Mouse (Mus musculus): ENCODE measurements around the gene Stra8. TPM values are rescaled to one million over a fixed set of nuclear protein-coding genes. Genes with fewer than 3 reads are reported as not detected.

Gene Stra8
- polyA plus RNA-seq, 1 experiment from 2014 or later, result not detected

DNA sequence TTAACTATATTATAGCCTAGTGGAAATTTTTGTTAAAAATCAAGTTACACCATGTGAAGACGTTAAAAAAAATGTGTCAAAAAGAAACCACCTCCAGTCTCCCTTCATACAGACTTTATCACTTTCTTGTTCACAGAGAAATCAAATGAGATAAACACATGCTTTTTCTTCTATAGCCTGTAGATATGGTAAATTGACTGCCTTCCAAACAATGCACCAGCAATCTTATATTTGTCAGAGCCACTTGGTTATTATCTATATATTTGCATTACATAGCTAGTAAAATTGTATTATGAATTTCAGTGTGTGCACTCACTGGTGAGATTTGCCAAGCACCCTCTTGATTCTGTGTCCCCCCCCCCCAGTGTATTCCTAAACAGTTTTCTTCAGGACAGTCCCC, 12.7 kb downstream of the Stra8 start:
- Histone ChIP-seq H3K4me3 (no peak overlapping the region), H3K36me3 (no peaks in the 10 kb centered on the region), H3K27ac (no peak overlapping the region), H3K9me3 (replicated peaks) (no peaks in the 10 kb centered on the region), H3K27me3 (ENCODE audit: low read depth, poor library complexity, severe bottlenecking) (no peaks in the 10 kb centered on the region), H3K4me1 (no peaks in the 10 kb centered on the region)
- 94% methylated on average over 1 of the region's 1 CpGs for WGBS
- DNase-seq (ENCODE audit: low spot score), result no peak

DNA sequence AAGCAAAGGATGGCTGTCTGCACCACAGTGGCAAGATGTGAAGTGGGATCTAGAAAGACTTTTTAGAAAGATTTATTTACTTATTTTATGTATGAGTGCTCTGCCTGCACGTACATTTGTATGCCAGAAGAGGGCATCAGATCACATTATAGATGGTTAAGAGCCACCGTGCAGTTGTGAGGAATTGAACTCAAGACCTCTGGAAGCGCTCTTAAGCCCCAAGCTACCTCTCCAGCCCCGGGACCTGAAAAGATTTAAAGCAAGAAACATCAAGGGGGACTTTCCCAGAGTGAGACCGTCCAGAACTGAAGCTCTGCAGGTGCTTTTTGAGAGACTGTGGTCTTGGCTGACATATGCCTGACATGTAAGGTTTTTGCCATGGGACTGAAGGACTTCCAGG, 16.8 kb downstream of the Stra8 start:
- Histone ChIP-seq H3K27ac (no peak overlapping the region), H3K4me3 (no peak overlapping the region), H3K4me1 (peaks cover 10% of the 10 kb centered on the region)

DNA sequence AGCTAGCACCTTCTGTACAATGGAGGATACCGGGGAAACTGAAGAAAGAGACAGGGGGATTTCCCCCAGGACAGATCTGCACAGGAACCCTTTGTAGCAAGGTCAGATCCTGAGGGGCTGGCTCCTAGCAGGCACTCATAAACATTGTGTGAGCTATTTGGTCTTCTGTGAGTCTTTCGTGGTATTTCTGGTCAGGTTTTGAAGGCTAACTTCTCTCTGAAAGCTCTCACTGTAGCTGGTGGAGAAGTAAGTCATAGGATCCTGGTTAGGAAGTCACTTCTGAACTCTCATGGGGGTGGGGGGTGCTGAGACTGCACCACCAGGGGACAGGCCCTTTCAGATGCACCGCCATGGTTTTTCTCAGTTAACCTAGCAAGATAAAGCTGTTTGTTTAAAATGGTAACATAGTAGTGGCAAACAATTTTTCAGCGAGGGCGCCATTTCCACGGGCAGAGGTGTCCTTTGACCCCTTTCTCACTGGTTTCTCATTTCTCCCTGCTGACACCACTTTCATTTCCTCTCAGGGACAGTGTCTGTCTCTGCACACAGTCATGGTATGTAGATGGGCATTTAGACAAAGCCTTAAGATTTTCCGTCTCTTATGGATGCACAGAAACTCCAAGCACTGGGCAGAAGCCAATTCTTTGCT, 18.4 kb downstream of the Stra8 start:
- H3K4me3 ChIP-seq, result no peak overlapping the region
- no peaks in the 10 kb centered on the region for H3K36me3 ChIP-seq
- no peak for DNase-seq (ENCODE audit: low spot score)
- WGBS, result 80% methylated on average over 7 of the region's 7 CpGs
- H3K27me3 ChIP-seq (ENCODE audit: low read depth, poor library complexity, severe bottlenecking), result no peaks in the 10 kb centered on the region
- peaks cover 10% of the 10 kb centered on the region for H3K4me1 ChIP-seq
- 0 out of 2 replicates have a peak overlapping the region, but pooled peaks have one; percentile 19 for H3K27ac ChIP-seq
- H3K9me3 ChIP-seq (replicated peaks), result no peaks in the 10 kb centered on the region

More for the DNA sequence above, 16.8 kb downstream of the Stra8 start:
- Histone ChIP-seq H3K36me3 (no peaks in the 10 kb centered on the region), H3K27me3 (ENCODE audit: low read depth, poor library complexity, severe bottlenecking) (no peaks in the 10 kb centered on the region), H3K9me3 (replicated peaks) (no peaks in the 10 kb centered on the region)
- WGBS, result 77% methylated on average over 5 of the region's 5 CpGs
- no peak for DNase-seq (ENCODE audit: low spot score)

DNA sequence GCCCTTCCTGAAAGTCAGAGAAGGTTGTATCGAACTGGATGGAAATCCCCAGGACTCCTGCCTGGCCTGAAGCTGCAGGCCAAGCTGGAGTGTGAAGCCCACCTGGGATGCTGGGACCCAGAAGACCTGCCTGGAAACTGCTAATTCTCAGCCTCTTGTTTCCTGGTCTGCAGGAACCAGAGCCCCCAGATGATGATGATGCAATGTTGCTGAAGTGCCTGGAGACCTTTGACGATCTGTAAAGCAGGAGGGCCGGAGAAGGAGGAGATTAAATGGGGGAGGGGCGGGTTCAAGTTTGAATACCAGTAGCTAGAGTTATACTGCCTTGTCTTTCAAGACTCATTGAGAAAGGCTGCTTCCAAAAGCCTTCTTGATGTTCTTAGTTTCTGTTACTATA, 19.0 kb downstream of the Stra8 start:
- 50% methylated on average over 4 of the region's 4 CpGs for WGBS
- peaks cover 10% of the 10 kb centered on the region for H3K4me1 ChIP-seq
- no peaks in the 10 kb centered on the region for H3K9me3 ChIP-seq (replicated peaks)
- H3K27ac ChIP-seq, result 0 out of 2 replicates have a peak overlapping the region, but pooled peaks have one; percentile 19
- no peak for DNase-seq (ENCODE audit: low spot score)
- H3K27me3 ChIP-seq (ENCODE audit: low read depth, poor library complexity, severe bottlenecking), result no peaks in the 10 kb centered on the region
- H3K4me3 ChIP-seq, result no peak overlapping the region
- H3K36me3 ChIP-seq, result no peaks in the 10 kb centered on the region

DNA sequence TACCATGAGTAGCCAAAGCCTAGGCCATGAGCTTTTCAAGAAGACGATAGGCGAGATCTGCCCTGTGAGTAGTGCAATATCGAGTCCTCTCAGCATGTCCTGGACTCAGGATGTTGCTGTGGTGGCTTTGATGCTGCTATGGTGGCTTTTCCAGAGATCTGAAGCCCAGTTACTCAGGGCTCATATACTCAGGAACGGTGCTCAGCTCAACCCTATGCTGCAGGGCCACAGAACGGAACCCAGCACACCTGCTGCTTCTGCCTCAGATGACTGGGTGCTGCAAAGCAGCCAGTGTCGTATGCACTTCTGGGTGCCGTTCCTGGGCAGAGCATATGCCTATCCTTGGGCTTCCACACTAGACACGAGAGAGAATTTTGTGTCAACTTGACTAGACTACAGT, 19.5 kb downstream of the Stra8 start:
- H3K27me3 ChIP-seq (ENCODE audit: low read depth, poor library complexity, severe bottlenecking), result no peaks in the 10 kb centered on the region
- H3K4me3 ChIP-seq, result no peak overlapping the region
- no peak for DNase-seq (ENCODE audit: low spot score)
- H3K9me3 ChIP-seq (replicated peaks), result no peaks in the 10 kb centered on the region
- H3K27ac ChIP-seq, result no peak overlapping the region
- H3K4me1 ChIP-seq, result peaks cover 15% of the 10 kb centered on the region
- WGBS, result 92% methylated on average over 8 of the region's 8 CpGs
- no peaks in the 10 kb centered on the region for H3K36me3 ChIP-seq

DNA sequence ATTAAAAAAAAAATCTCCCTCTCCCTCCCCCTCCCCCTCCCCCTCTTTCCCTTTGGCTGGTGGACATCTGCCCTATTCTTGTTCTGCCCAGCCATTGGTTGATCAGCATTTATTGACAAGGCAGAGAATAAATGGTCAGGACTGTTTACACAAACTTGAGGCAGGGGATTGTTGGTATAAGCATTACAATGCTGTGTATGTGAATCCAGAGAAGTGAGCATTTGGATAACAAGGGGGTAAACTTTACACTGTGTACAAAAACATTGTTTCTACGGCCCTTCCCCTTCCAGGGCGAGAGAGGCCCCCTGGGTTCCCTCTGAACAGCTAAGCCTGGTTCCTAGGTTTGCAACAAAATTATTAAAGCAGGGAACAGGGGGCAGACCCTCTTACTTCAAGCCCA, 21.5 kb downstream of the Stra8 start:
- H3K4me1 ChIP-seq, result peaks cover 20% of the 10 kb centered on the region
- H3K36me3 ChIP-seq, result no peaks in the 10 kb centered on the region
- no peak overlapping the region for H3K27ac ChIP-seq
- no peaks in the 10 kb centered on the region for H3K27me3 ChIP-seq (ENCODE audit: low read depth, poor library complexity, severe bottlenecking)
- no peaks in the 10 kb centered on the region for H3K9me3 ChIP-seq (replicated peaks)
- 88% methylated on average over 2 of the region's 2 CpGs for whole genome bisulfite sequencing
- no peak overlapping the region for H3K4me3 ChIP-seq
- DNase-seq (ENCODE audit: low spot score), result no peak

DNA sequence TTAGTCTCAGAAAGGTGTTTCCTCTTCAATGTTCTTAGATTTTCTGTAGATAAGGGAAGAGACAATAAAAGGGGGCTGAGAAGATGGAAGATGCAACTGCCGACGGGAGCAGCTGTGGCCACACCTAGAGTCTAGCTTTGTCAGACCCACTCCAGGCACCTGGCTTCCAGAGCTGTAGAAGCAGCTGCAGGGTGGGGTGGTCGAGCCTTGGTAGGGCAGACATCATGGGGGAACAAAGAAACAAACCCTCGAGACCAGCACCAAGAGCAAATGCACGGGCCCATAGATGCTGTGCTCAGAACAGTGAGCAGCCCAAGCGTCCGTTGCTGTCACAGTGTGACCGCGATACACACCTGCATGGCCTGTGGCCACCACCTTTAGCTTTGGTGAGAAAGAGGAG, 22.5 kb downstream of the Stra8 start:
- Histone ChIP-seq H3K27ac (no peak overlapping the region), H3K4me1 (peaks cover 20% of the 10 kb centered on the region), H3K9me3 (replicated peaks) (no peaks in the 10 kb centered on the region), H3K36me3 (no peaks in the 10 kb centered on the region), H3K4me3 (no peak overlapping the region), H3K27me3 (ENCODE audit: low read depth, poor library complexity, severe bottlenecking) (no peaks in the 10 kb centered on the region)
- 87% methylated on average over 9 of the region's 9 CpGs for WGBS
- DNase-seq (ENCODE audit: low spot score), result no peak

DNA sequence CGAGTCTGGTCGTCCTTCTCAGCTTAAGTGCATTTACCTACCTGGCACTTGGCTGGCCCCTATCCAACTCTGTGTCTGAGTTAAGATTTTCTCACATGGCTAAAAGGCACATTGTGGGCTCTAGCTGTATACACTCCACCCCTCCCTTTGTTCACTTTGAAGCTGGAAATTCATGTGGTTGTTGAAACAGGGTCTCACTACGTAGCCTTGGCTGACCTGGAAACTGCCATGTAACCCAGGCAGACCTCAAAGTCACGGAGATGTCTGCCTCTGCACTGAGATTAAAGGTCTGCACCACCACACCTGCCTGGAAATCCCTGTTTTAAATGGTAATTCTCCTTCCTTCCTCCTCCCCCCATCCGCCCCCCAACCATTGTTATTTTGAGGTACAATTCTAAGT, 23.5 kb downstream of the Stra8 start:
- 77% methylated on average over 5 of the region's 5 CpGs for WGBS
- DNase-seq (ENCODE audit: low spot score), result no peak
- no peaks in the 10 kb centered on the region for H3K9me3 ChIP-seq (replicated peaks)
- no peaks in the 10 kb centered on the region for H3K36me3 ChIP-seq
- H3K4me3 ChIP-seq, result no peak overlapping the region
- peaks cover 10% of the 10 kb centered on the region for H3K27me3 ChIP-seq (ENCODE audit: low read depth, poor library complexity, severe bottlenecking)
- peaks cover 18% of the 10 kb centered on the region for H3K4me1 ChIP-seq
- no peak overlapping the region for H3K27ac ChIP-seq

DNA sequence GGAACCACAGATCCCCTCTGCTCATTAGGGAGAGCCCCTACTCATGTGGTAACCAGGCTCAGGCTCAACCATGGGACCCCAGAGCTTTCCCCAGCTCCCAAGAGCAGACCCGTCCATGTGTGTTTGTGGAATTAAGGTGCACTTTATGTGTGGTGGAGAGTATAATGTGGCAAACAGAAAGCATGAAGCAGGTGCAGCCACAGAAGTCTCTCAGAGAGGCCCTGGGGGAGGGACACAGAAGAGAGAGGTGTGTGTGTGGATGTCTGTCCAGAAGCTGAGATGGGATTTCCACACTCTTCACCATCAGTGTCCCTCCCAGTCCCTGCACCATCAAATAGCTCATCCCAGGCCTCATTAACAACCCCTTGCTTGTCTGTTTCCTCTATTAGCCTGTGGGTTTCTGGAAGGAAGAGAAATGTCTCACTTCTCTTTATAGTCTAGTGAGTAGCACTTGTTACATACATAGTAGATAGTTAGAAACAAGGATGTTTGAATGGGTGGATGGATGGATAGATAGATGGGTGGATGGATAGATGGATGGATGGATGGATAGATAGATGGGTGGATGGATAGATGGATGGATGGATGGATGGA, 26.6 kb downstream of the Stra8 start:
- 86% methylated on average over 1 of the region's 1 CpGs for WGBS
- no peak overlapping the region for H3K27ac ChIP-seq
- no peak overlapping the region for H3K4me3 ChIP-seq
- H3K36me3 ChIP-seq, result no peaks in the 10 kb centered on the region
- no peaks in the 10 kb centered on the region for H3K9me3 ChIP-seq (replicated peaks)
- no peak for DNase-seq (ENCODE audit: low spot score)
- peaks cover 19% of the 10 kb centered on the region for H3K4me1 ChIP-seq
- peaks cover 28% of the 10 kb centered on the region for H3K27me3 ChIP-seq (ENCODE audit: low read depth, poor library complexity, severe bottlenecking)

DNA sequence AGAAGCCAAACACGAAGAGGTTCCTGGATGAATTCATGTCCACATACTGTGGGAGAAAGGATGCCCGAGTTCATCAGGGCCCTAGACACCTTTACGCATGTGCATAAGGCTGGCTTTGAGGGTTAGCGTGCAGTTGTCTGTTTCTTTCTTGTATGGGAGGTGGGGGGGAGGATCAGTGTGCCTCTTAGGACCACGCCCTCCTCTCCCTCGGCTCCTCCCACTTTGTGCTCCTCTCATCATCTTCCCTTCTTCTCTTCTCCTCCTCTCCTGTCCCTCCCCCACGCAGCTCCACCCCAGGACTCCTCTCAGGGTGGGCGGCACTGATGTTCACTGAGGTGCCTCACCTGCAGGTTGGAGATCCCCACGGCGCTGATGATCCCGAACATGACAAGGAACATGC, 28.5 kb downstream of the Stra8 start:
- Histone ChIP-seq H3K9me3 (replicated peaks) (no peaks in the 10 kb centered on the region), H3K4me3 (peak overlapping the region; percentile 28), H3K27ac (no peak overlapping the region), H3K27me3 (ENCODE audit: low read depth, poor library complexity, severe bottlenecking) (peaks cover 28% of the 10 kb centered on the region), H3K4me1 (peaks cover 19% of the 10 kb centered on the region), H3K36me3 (no peaks in the 10 kb centered on the region)
- 15% methylated on average over 11 of the region's 11 CpGs for WGBS
- no peak for DNase-seq (ENCODE audit: low spot score)

DNA sequence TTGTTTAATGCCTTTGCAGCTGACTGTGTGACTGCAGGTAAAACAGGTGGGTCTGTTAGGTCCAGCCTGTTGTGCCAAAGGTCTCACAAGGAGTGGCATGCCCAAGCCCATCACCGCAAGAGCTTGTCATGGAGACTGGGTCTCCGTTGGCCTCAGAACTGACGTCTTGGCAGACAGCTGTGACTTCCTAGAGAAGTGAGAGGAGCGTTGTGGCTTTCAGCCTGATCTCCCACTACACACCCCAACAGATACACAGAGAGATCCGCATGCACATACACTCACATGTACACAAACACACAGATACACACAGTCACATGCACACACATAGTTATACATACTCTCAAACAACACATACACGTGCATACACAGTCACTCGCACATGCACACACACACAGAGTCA, 31.6 kb downstream of the Stra8 start:
- Histone ChIP-seq H3K27ac (no peak overlapping the region), H3K9me3 (replicated peaks) (no peaks in the 10 kb centered on the region), H3K27me3 (ENCODE audit: low read depth, poor library complexity, severe bottlenecking) (peaks cover 28% of the 10 kb centered on the region), H3K4me3 (no peak overlapping the region), H3K36me3 (no peaks in the 10 kb centered on the region), H3K4me1 (peaks cover 22% of the 10 kb centered on the region)
- 88% methylated on average over 7 of the region's 7 CpGs for WGBS
- no peak for DNase-seq (ENCODE audit: low spot score)

DNA sequence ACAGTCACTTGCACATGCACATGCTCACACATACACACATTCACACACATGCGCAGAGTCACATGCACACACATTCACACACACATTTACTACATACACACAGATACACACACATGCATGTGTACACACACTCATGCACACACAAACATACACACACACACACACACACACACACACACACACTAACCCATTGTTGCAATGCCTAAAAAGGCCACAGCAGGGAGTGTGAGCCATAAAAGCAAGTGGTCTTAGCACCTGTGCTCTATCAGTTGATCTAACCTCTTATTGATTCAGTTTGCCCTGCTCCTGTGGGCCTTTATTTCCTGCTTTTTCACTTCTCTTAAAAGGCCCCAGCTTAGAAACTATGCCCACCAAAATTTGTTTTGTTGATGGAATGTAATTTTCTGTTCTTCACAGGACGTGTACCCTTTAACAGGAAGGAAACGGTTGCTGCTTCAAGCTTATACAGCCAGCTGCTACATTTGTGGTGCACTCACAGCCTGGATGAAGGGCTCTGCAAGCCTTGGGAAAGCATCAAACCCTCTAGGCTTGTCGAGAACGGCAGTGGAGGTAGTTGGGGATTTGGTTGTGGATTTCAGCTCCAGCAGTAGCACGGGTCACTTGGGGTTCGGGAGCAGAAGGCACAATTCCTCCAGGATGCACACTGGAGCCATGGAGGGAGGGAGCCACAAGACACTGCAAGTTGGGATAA, 32.1 kb downstream of the Stra8 start:
- no peak for DNase-seq (ENCODE audit: low spot score)
- Histone ChIP-seq H3K4me1 (peaks cover 22% of the 10 kb centered on the region), H3K27ac (no peak overlapping the region), H3K36me3 (no peaks in the 10 kb centered on the region), H3K9me3 (replicated peaks) (no peaks in the 10 kb centered on the region), H3K27me3 (ENCODE audit: low read depth, poor library complexity, severe bottlenecking) (peaks cover 28% of the 10 kb centered on the region), H3K4me3 (no peak overlapping the region)
- WGBS, result 75% methylated on average over 7 of the region's 7 CpGs
